Mouse (Mus musculus) heart, embryonic 10.5 days (tissue): ENCODE measurements around the gene Gm10147. TPM values are rescaled to one million over a fixed set of nuclear protein-coding genes. Genes with fewer than 3 reads are reported as not detected.
"Not testable (repeated sequence)": the region's sequence is repeated elsewhere in the genome, so short reads cannot be mapped to it uniquely, and the experiment has no call there.

ENCODE experiments used
- DNase-seq: peaks from one replicate; pipeline ENCODE4 v3.0.0-alpha.2; 2017; ENCODE audit warnings: low spot score
- H3K27ac ChIP-seq: fragments of 300-500 bp; sonication (generic); 2 replicates; pipeline ENCODE4 v1.5.1; 2016; ENCODE audit warnings: mild to moderate bottlenecking
- H3K27me3 ChIP-seq: fragments of 300-500 bp; sonication (generic); 2 replicates; pipeline ENCODE4 v1.6.1; 2016; ENCODE audit warnings: mild to moderate bottlenecking; ENCODE audit not compliant: poor library complexity, insufficient read depth, severe bottlenecking
- H3K36me3 ChIP-seq: fragments of 300-500 bp; sonication (generic); 2 replicates; pipeline ENCODE4 v1.6.1; 2016; ENCODE audit warnings: mild to moderate bottlenecking, moderate library complexity
- H3K4me1 ChIP-seq: fragments of 300-500 bp; sonication (generic); 2 replicates; pipeline ENCODE4 v1.6.1; 2016; ENCODE audit warnings: mild to moderate bottlenecking
- H3K4me3 ChIP-seq: fragments of 300-500 bp; sonication (generic); 2 replicates; pipeline ENCODE4 v1.5.1; 2016; ENCODE audit warnings: mild to moderate bottlenecking, moderate library complexity
- H3K9me3 ChIP-seq: fragments of 300-500 bp; sonication (generic); 2 replicates; pipeline ENCODE4 v1.6.1; 2016; ENCODE audit warnings: mild to moderate bottlenecking, moderate library complexity
- WGBS: fragments of 180-500 bp; shearing (Covaris S2); methylation state at CpG from one replicate; pipeline ENCODE4 v1.1.7; 2016; 5-methylcytosine and 5-hydroxymethylcytosine counted together
- microRNA-seq: library from miRNA; unstranded; fragments of <30 nt; microRNA quantifications from one replicate; pipeline ENCODE4, GENCODE M21; 2017
- polyA plus RNA-seq: library from polyadenylated mRNA; unstranded; fragments of >200 nt; fragmentation: Nextera tagmentation; extraction: Ambion mirVana; gene quantifications from 2 replicates; pipeline ENCODE4 v1.2.1, GENCODE M21; 2016

Gene Gm10147
- polyA plus RNA-seq, result not detected in 2 replicates

GRCm38 (mm10) chrX:28607742-28608141, at the start of gene Gm10147:
Gene Gm10147 (minus strand): TSS chrX:28607842.
- DNase-seq, H3K27me3 ChIP-seq, H3K27ac ChIP-seq, H3K9me3 ChIP-seq, H3K36me3 ChIP-seq, H3K4me3 ChIP-seq, H3K4me1 ChIP-seq: not testable (repeated sequence)
- no CpG with 5 or more reads among the region's 7 CpGs for WGBS

Small RNA genes within 50 kb of the gene (microRNA-seq; reads per million reads assigned to microRNA genes)
- not detected for gene Gm44499
